Mouse (Mus musculus) liver, embryonic 13.5 days (tissue): ENCODE results near the gene Ccdc42. TPM values are rescaled to one million over a fixed set of nuclear protein-coding genes. Genes with fewer than 3 reads are reported as not detected.

Experiments
- ATAC-seq: fragments of 200-750 bp; cut with Nextera tagmentation; 2 replicates; pipeline ENCODE4 v1.8.0; 2017; ENCODE audit warnings: low read depth, mild to moderate bottlenecking, moderate number of reproducible peaks, moderate library complexity
- DNase-seq: peaks from one replicate; pipeline ENCODE4 v3.0.0; 2022
- H3K27ac ChIP-seq: fragments of 300-500 bp; sonication (generic); 2 replicates; pipeline ENCODE4 v1.5.1; 2015; ENCODE audit warnings: moderate library complexity, mild to moderate bottlenecking, inconsistent platforms
- H3K27me3 ChIP-seq: fragments of 300-500 bp; sonication (generic); 2 replicates; pipeline ENCODE4 v1.6.1; 2015; ENCODE audit warnings: mild to moderate bottlenecking, inconsistent platforms
- H3K36me3 ChIP-seq: fragments of 300-500 bp; sonication (generic); 2 replicates; pipeline ENCODE4 v1.6.1; 2015; ENCODE audit warnings: mild to moderate bottlenecking, inconsistent platforms
- H3K4me1 ChIP-seq: fragments of 300-500 bp; sonication (generic); replicated peaks from 2 replicates; pipeline ENCODE4 v1.6.1; 2015; ENCODE audit warnings: inconsistent platforms
- H3K4me2 ChIP-seq: fragments of 300-500 bp; sonication (generic); 2 replicates; pipeline ENCODE4 v1.6.1; 2015; ENCODE audit warnings: inconsistent platforms, mild to moderate bottlenecking, moderate library complexity
- H3K4me3 ChIP-seq: fragments of 300-500 bp; sonication (generic); replicated peaks from 2 replicates; pipeline ENCODE4 v1.5.1; 2015; ENCODE audit warnings: mild to moderate bottlenecking, inconsistent platforms
- H3K9ac ChIP-seq: fragments of 300-500 bp; sonication (generic); 2 replicates; pipeline ENCODE4 v1.6.1; 2015; ENCODE audit warnings: mild to moderate bottlenecking, inconsistent platforms
- H3K9me3 ChIP-seq: fragments of 300-500 bp; sonication (generic); replicated peaks from 2 replicates; pipeline ENCODE4 v1.6.1; 2016; ENCODE audit warnings: inconsistent platforms
- WGBS: fragments of 180-500 bp; shearing (Covaris S2); methylation state at CpG from one replicate; pipeline ENCODE4 v1.1.7; 2015; ENCODE audit not compliant: insufficient replicate concordance; 5-methylcytosine and 5-hydroxymethylcytosine counted together
- polyA plus RNA-seq: library from polyadenylated mRNA; unstranded; fragments of >200 nt; fragmentation: Nextera tagmentation; extraction: Ambion mirVana; gene quantifications from 2 replicates; pipeline ENCODE4 v1.2.1, GENCODE M21; 2015

The Ccdc42 gene
- polyA plus RNA-seq, 1 experiment from 2014 or later = 0.09 TPM

GRCm38 (mm10) chr11:68589055-68589809, 2.4 kb downstream of the Ccdc42 start:
- Histone ChIP-seq H3K27me3 (0 out of 2 replicates have a peak, but pooled peaks cover 4% of the 10 kb centered on the region), H3K4me2 (no peak overlapping the region), H3K4me1 (no peaks in the 10 kb centered on the region), H3K4me3 (no peak overlapping the region), H3K36me3 (no peaks in the 10 kb centered on the region), H3K9ac (no peak overlapping the region), H3K27ac (no peak overlapping the region), H3K9me3 (no peaks in the 10 kb centered on the region)
- ATAC-seq = no peak
- WGBS = 51% methylated on average over 8 of the region's 8 CpGs
- DNase-seq = peak; percentile 36

DNA sequence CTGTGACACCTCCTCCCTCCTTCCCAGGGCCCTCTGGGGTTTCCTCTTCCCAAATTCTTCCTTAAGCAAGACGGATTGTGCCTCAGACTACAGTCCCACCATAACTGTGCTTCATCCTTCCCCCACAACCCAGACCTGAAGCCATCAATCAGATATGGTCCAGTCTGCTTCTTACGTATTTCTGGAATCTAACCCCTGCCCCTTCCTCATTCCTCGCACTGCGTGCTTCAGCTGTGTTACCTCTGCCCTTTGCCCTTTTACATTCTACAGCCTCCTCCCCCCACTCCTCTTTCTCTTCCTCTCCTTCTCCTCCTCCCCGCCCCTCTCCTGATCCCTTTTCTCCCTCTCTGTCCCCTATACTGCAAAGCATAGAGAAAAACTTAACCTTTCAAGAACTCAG, 4.9 kb downstream of the Ccdc42 start:
- H3K27ac ChIP-seq = no peak overlapping the region
- H3K9ac ChIP-seq = no peak overlapping the region
- no peak for ATAC-seq
- H3K4me3 ChIP-seq = no peak overlapping the region
- no peaks in the 10 kb centered on the region for H3K9me3 ChIP-seq
- H3K4me1 ChIP-seq = no peaks in the 10 kb centered on the region
- 0 out of 2 replicates have a peak, but pooled peaks cover 4% of the 10 kb centered on the region for H3K27me3 ChIP-seq
- DNase-seq = no peak
- no peaks in the 10 kb centered on the region for H3K36me3 ChIP-seq
- WGBS = 27% methylated on average over 5 of the region's 5 CpGs
- H3K4me2 ChIP-seq = no peak overlapping the region

DNA sequence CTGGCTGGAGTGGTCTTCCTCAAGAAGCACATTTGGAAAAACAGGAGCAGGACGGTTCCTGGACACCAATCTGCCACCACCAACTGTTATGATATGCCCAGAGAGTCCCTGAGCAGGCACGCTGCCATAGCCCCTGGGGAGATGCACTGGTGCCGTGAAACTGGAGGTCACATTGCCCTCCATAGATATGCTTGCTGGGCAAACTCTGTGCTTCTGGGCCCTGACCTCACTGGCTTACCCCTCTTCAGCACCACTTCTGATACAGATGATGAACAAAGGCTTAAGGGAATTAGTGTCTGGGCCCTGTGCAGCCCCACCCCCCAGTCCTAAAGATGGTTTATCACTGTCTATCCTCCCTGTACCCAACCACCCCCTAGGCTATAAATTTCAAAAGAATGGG, 6.4 kb downstream of the Ccdc42 start:
- ATAC-seq (no peak), DNase-seq (no peak)
- Histone ChIP-seq H3K9me3 (no peaks in the 10 kb centered on the region), H3K4me2 (no peak overlapping the region), H3K36me3 (no peaks in the 10 kb centered on the region), H3K27me3 (0 out of 2 replicates have a peak, but pooled peaks cover 4% of the 10 kb centered on the region), H3K9ac (no peak overlapping the region), H3K4me3 (no peak overlapping the region), H3K27ac (no peak overlapping the region), H3K4me1 (0 out of 2 replicates have a peak, but pooled peaks cover 5% of the 10 kb centered on the region)
- WGBS = 65% methylated on average over 3 of the region's 3 CpGs

DNA sequence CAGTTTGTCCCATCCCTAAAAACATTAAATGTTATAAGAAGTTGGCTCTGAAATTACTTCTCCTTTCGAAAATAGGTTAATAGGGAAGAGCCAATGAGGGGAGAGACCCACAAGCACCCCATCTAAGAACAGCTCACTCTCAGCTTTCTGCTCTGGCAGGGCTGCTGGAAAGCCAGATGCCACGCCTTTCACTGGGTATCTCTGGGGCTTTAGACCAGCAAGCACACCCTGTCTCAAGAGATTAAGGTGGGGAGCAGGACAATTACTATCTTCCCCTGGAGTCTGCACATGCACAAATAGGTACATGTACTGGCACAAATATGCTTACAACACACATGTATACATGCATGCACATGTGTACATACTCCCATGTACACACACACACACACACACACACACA, 11.1 kb downstream of the Ccdc42 start:
- H3K9ac ChIP-seq = no peak overlapping the region
- WGBS = 50% methylated on average over 2 of the region's 2 CpGs
- no peaks in the 10 kb centered on the region for H3K27me3 ChIP-seq
- ATAC-seq = no peak
- no peak for DNase-seq
- no peak overlapping the region for H3K4me3 ChIP-seq
- no peak overlapping the region for H3K27ac ChIP-seq
- H3K9me3 ChIP-seq = no peaks in the 10 kb centered on the region
- H3K36me3 ChIP-seq = no peaks in the 10 kb centered on the region
- H3K4me2 ChIP-seq = no peak overlapping the region
- peaks cover 16% of the 10 kb centered on the region for H3K4me1 ChIP-seq

- no peak overlapping the region for H3K4me3 ChIP-seq
These were observed 13.8 kb downstream of the Ccdc42 start for GRCm38 (mm10) chr11:68600551-68601021.

GRCm38 (mm10) chr11:68601486-68601991, 14.7 kb downstream of the Ccdc42 start:
- H3K4me3 ChIP-seq = no peak overlapping the region
- WGBS = 30% methylated on average over 9 of the region's 9 CpGs
- H3K9ac ChIP-seq = no peak overlapping the region
- H3K4me2 ChIP-seq = no peak overlapping the region
- no peak for ATAC-seq
- H3K27me3 ChIP-seq = no peaks in the 10 kb centered on the region
- no peak for DNase-seq
- H3K9me3 ChIP-seq = no peaks in the 10 kb centered on the region
- H3K27ac ChIP-seq = peak overlapping the region; percentile 58
- H3K36me3 ChIP-seq = no peaks in the 10 kb centered on the region
- peaks cover 17% of the 10 kb centered on the region for H3K4me1 ChIP-seq

More at GRCm38 (mm10) chr11:68600551-68601021, 13.8 kb downstream of the Ccdc42 start:
- DNase-seq (no peak), ATAC-seq (no peak)
- H3K4me2 ChIP-seq = no peak overlapping the region
- H3K36me3 ChIP-seq = no peaks in the 10 kb centered on the region
- no peak overlapping the region for H3K9ac ChIP-seq
- WGBS = 43% methylated on average over 6 of the region's 6 CpGs
- H3K4me1 ChIP-seq = peaks cover 17% of the 10 kb centered on the region
- no peak overlapping the region for H3K27ac ChIP-seq
- no peaks in the 10 kb centered on the region for H3K27me3 ChIP-seq
- no peaks in the 10 kb centered on the region for H3K9me3 ChIP-seq

DNA sequence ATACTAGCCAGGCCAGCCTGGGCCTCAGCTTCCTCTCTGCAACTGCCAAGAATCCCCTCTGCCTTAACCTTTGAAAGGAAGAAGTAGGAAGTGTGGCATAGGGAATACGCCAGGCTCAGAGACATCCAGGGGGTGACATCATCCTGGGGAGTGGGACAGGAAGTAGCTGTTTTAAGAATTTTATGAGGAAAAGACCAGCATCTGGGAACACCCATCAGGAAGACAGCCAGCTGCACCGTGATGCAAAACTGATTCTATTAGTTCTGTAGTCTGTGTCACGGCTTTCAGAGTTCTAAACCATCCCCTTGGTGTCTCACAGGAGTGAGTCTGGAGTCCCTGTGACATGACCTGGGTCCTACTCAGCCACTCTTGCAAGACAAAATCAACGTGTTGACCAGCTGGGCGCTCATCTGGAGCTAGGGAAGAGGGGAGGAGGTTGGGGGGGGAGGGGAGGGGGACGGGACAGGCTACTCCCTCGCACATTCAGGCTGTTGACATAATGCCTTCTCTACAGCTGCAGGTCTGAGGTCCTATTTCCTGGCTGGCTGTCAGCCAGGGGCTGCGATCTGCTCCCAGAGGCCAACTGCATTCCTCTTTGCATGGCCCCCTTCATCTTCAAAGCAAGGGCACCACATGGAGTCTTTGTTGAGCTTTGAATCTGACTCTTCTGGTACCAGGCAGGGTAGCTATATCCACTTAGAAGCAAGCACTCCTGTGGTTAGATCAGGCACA, 15.5 kb downstream of the Ccdc42 start:
- 21% methylated on average over 8 of the region's 8 CpGs for WGBS
- no peak overlapping the region for H3K4me3 ChIP-seq
- H3K36me3 ChIP-seq = no peaks in the 10 kb centered on the region
- H3K9ac ChIP-seq = no peak overlapping the region
- ATAC-seq (peak; percentile 36; the same call in 1 of the 2 replicates), DNase-seq (no peak)
- no peak overlapping the region for H3K4me2 ChIP-seq
- H3K9me3 ChIP-seq = no peaks in the 10 kb centered on the region
- H3K27me3 ChIP-seq = no peaks in the 10 kb centered on the region
- H3K4me1 ChIP-seq = peaks cover 17% of the 10 kb centered on the region
- H3K27ac ChIP-seq = no peak overlapping the region

GRCm38 (mm10) chr11:68607046-68607445, 20.2 kb downstream of the Ccdc42 start:
- Histone ChIP-seq H3K27me3 (no peaks in the 10 kb centered on the region), H3K4me2 (no peak overlapping the region), H3K4me1 (peaks cover 8% of the 10 kb centered on the region), H3K9me3 (no peaks in the 10 kb centered on the region), H3K36me3 (no peaks in the 10 kb centered on the region), H3K4me3 (no peak overlapping the region), H3K9ac (no peak overlapping the region), H3K27ac (no peak overlapping the region)
- 64% methylated on average over 2 of the region's 2 CpGs for WGBS
- DNase-seq (no peak), ATAC-seq (no peak)

DNA sequence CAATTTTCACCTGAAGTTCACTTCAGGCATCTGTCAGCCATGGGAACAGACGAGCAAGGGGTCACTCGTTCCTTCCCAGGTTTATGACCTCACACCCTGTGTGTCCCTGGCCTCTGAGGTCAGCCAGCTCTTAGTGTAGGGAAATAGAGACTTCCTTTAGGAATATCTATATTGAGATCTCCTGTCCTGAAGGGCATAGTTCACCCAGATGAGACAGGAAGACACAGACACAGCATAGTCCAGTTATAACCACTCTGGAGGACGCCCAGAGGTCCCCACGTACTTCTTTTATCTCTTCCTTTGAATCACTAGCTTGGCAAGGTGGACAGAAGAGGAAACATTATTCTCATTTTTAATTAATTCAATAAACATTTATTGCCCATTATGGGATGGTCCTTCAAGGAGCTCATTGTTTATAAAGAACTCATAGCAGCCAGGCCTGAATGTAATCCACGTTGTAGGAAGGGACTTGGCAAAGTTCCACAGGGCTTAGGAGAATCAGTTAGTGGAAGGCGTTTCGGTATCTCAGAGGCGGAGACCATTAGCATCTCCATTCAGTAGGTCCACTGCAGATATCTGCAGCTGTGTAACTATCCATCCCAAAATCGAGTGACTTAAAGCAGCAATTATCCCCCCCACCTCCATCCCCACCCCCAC, 23.2 kb downstream of the Ccdc42 start:
- H3K4me3 ChIP-seq = no peak overlapping the region
- ATAC-seq = no peak
- H3K4me2 ChIP-seq = no peak overlapping the region
- no peaks in the 10 kb centered on the region for H3K36me3 ChIP-seq
- WGBS = 48% methylated on average over 9 of the region's 9 CpGs
- no peak for DNase-seq
- H3K27me3 ChIP-seq = no peaks in the 10 kb centered on the region
- H3K9me3 ChIP-seq = no peaks in the 10 kb centered on the region
- no peak overlapping the region for H3K9ac ChIP-seq
- no peak overlapping the region for H3K27ac ChIP-seq
- no peaks in the 10 kb centered on the region; the same call in 1 of the 2 replicates for H3K4me1 ChIP-seq

GRCm38 (mm10) chr11:68610567-68610947, 23.7 kb downstream of the Ccdc42 start:
- ATAC-seq = no peak
- 70% methylated on average over 8 of the region's 8 CpGs for WGBS

More at GRCm38 (mm10) chr11:68610567-68610947, 23.7 kb downstream of the Ccdc42 start:
- H3K4me2 ChIP-seq = no peak overlapping the region
- no peaks in the 10 kb centered on the region for H3K27me3 ChIP-seq
- H3K9me3 ChIP-seq = no peaks in the 10 kb centered on the region
- no peaks in the 10 kb centered on the region; the same call in 1 of the 2 replicates for H3K4me1 ChIP-seq
- DNase-seq = no peak
- no peak overlapping the region for H3K4me3 ChIP-seq
- no peak overlapping the region for H3K9ac ChIP-seq
- no peaks in the 10 kb centered on the region for H3K36me3 ChIP-seq
- H3K27ac ChIP-seq = no peak overlapping the region
